Mouse (Mus musculus) heart, adult 2 months (tissue): ENCODE results near the gene Aplnr. TPM values are rescaled to one million over a fixed set of nuclear protein-coding genes. Genes with fewer than 3 reads are reported as not detected.

Experiments used
- DNase-seq, 2 experiments: peaks; one replicate each; pipeline ENCODE4 v3.0.0; 2021
- H3K27ac ChIP-seq: fragments of 200-600 bp; 2 replicates; pipeline ENCODE4 v1.8.1; 2022
- H3K27me3 ChIP-seq: fragments of 200-500 bp; 2 replicates; pipeline ENCODE4 v1.6.1; 2012; ENCODE audit warnings: mild to moderate bottlenecking, low read length, inconsistent platforms, mixed read lengths; ENCODE audit not compliant: control insufficient read depth, insufficient read depth
- H3K36me3 ChIP-seq: fragments of 200-500 bp; 2 replicates; pipeline ENCODE4 v1.6.1; 2012; ENCODE audit warnings: low read length, inconsistent platforms; ENCODE audit not compliant: control insufficient read depth, insufficient read depth
- H3K4me1 ChIP-seq: fragments of 200-500 bp; 2 replicates; pipeline ENCODE4 v1.6.1; 2011; ENCODE audit warnings: low read length; ENCODE audit not compliant: control insufficient read depth, insufficient read depth
- H3K4me3 ChIP-seq: fragments of 200-600 bp; 2 replicates; pipeline ENCODE4 v1.8.1; 2022
- H3K79me2 ChIP-seq: fragments of 200-500 bp; replicated peaks from 2 replicates; pipeline ENCODE4 v1.6.1; 2012; ENCODE audit warnings: mild to moderate bottlenecking, inconsistent platforms, low read length, moderate library complexity, mixed read lengths; ENCODE audit not compliant: control insufficient read depth, insufficient read depth
- H3K9ac ChIP-seq: fragments of 200-500 bp; 2 replicates; pipeline ENCODE4 v1.6.1; 2012; ENCODE audit warnings: low read depth, mild to moderate bottlenecking, control low read depth, inconsistent platforms, low read length, mixed read lengths
- CTCF ChIP-seq: fragments of 200-600 bp; IDR thresholded peaks from 2 replicates; pipeline ENCODE4 v1.8.1; 2022; ENCODE audit warnings: antibody characterized with exemption, mild to moderate bottlenecking, moderate library complexity
- EP300 ChIP-seq: fragments of 200-500 bp; IDR thresholded peaks from 2 replicates; pipeline ENCODE4 v1.6.1; 2011; ENCODE audit warnings: low read depth, low read length, control low read depth; ENCODE audit not compliant: insufficient read depth
- POLR2A ChIP-seq: fragments of 200-500 bp; IDR thresholded peaks from 2 replicates; pipeline ENCODE4 v1.6.1; 2011; ENCODE audit warnings: mild to moderate bottlenecking, low read depth, low read length, control low read depth; ENCODE audit not compliant: insufficient read depth
- WGBS: fragments of 180-500 bp; shearing (Covaris S2); methylation state at CpG from one replicate; pipeline ENCODE4 v1.1.7; 2018; 5-methylcytosine and 5-hydroxymethylcytosine counted together
- intact Hi-C: fragments of 180-260 bp; cut with DNase I; formaldehyde crosslinking; loops from one replicate; pipeline ENCODE4 v1.15.1; 2025
- long read RNA-seq: library from polyadenylated mRNA; stranded (forward); transcript quantifications from one replicate; pipeline ENCODE4 v2.0.0, GENCODE M21; 2021
- polyA plus RNA-seq: library from polyadenylated mRNA; depleted of rRNA; stranded (reverse); fragments of >200 nt; gene quantifications from 2 replicates; pipeline ENCODE4 v1.2.3, GENCODE M21; 2012; rRNA removed
- total RNA-seq, 2 experiments: library from RNA; stranded (reverse); gene quantifications; 2 replicates each; pipeline ENCODE4 v1.2.3; 2021

The Aplnr gene
- total RNA-seq (10 to 100 TPM; 20.5 to 21.4 TPM), polyA plus RNA-seq (35.3 and 76.1 TPM in 2 replicates)
- long read RNA-seq, transcript Aplnr-201 (1 exons, 3,699 nt): major isoform, 15 of 15 reads
- long read RNA-seq, partial matches to known transcripts: 0 of 15 reads
- long read RNA-seq, other reads (novel, unspliced or antisense): 0 of 15 reads

- peaks cover 3% of the 10 kb centered on the region for H3K36me3 ChIP-seq
- no peaks in the 10 kb centered on the region for H3K27me3 ChIP-seq
- 29% methylated on average over 4 of the region's 4 CpGs for WGBS
- H3K9ac ChIP-seq: peak within 1 kb of the TSS; percentile 63
- peak; percentile 62 to 70 for DNase-seq
- peak within 1 kb of the TSS; percentile 90 for H3K27ac ChIP-seq
- H3K4me1 ChIP-seq: peaks cover 13% of the 10 kb centered on the region
- intact Hi-C loops: loop anchor here (2.0 kb wide), 1 partner anchor 43 kb away; no protein-coding TSS in a partner anchor
- no peaks in the 10 kb centered on the region; the same call in 1 of the 2 replicates for H3K79me2 ChIP-seq
- peak within 1 kb of the TSS; percentile 57 for H3K4me3 ChIP-seq
- 0 out of 2 replicates have a peak, but pooled peaks have one; percentile 39 for TF ChIP-seq EP300
- TF ChIP-seq POLR2A: peak; percentile 98
- TF ChIP-seq CTCF: peak; percentile 35
Observed at GRCm38 (mm10) chr2:85136089-85136488, at the start of gene Aplnr. Aplnr (plus strand) TSS chr2:85136225.

- Histone ChIP-seq H3K27ac (no peak overlapping the region), H3K36me3 (no peaks in the 10 kb centered on the region), H3K79me2 (no peaks in the 10 kb centered on the region), H3K4me1 (no peaks in the 10 kb centered on the region; the same call in none of the 2 replicates), H3K27me3 (no peaks in the 10 kb centered on the region), H3K4me3 (no peak overlapping the region), H3K9ac (no peak overlapping the region)
- WGBS: 44% methylated on average over 11 of the region's 11 CpGs
- TF ChIP-seq POLR2A (no peak), EP300 (no peak), CTCF (no peak)
- intact Hi-C loops: no loop called here
- peak in 1 of 2 experiments; percentile 40 for DNase-seq
Observed at GRCm38 (mm10) chr2:85088716-85089646, 47.0 kb upstream of the Aplnr start.

- H3K79me2 ChIP-seq: no peaks in the 10 kb centered on the region
- WGBS: 96% methylated on average over 4 of the region's 4 CpGs
- no peak overlapping the region for H3K4me3 ChIP-seq
- intact Hi-C loops: no loop called here
- no peaks in the 10 kb centered on the region for H3K27me3 ChIP-seq
- H3K36me3 ChIP-seq: no peaks in the 10 kb centered on the region
- no peaks in the 10 kb centered on the region; the same call in none of the 2 replicates for H3K4me1 ChIP-seq
- TF ChIP-seq EP300 (no peak), POLR2A (no peak), CTCF (no peak)
- no peak overlapping the region for H3K27ac ChIP-seq
- H3K9ac ChIP-seq: no peak overlapping the region
- DNase-seq: no peak
Observed at GRCm38 (mm10) chr2:85091325-85091724, 44.7 kb upstream of the Aplnr start.

GRCm38 (mm10) chr2:85093376-85093775 is 42.6 kb upstream of the Aplnr start:
- Histone ChIP-seq H3K79me2 (no peaks in the 10 kb centered on the region), H3K27me3 (no peaks in the 10 kb centered on the region), H3K27ac (no peak overlapping the region), H3K4me3 (no peak overlapping the region), H3K36me3 (no peaks in the 10 kb centered on the region), H3K9ac (no peak overlapping the region), H3K4me1 (no peaks in the 10 kb centered on the region; the same call in none of the 2 replicates)
- TF ChIP-seq POLR2A (no peak), EP300 (no peak), CTCF (no peak)
- WGBS: 96% methylated on average over 1 of the region's 1 CpGs
- intact Hi-C loops: no loop called here
- DNase-seq: no peak

- Histone ChIP-seq H3K4me1 (no peaks in the 10 kb centered on the region; the same call in 1 of the 2 replicates), H3K36me3 (no peaks in the 10 kb centered on the region; the same call in 1 of the 2 replicates)
- 65% methylated on average over 5 of the region's 5 CpGs for WGBS
Observed at GRCm38 (mm10) chr2:85095906-85096305, 40.1 kb upstream of the Aplnr start.

GRCm38 (mm10) chr2:85098014-85098413 is 38.0 kb upstream of the Aplnr start:
- Histone ChIP-seq H3K27ac (peak overlapping the region; percentile 90), H3K4me1 (no peaks in the 10 kb centered on the region; the same call in 1 of the 2 replicates), H3K79me2 (no peaks in the 10 kb centered on the region), H3K9ac (no peak overlapping the region), H3K4me3 (no peak overlapping the region), H3K36me3 (no peaks in the 10 kb centered on the region; the same call in 1 of the 2 replicates), H3K27me3 (no peaks in the 10 kb centered on the region)
- intact Hi-C loops: loop anchor here (2.0 kb wide), 2 partner anchors 37 to 49 kb away; partner anchors contain the start of gene Tnks1bp1
- no peak for DNase-seq
- no peak for TF ChIP-seq POLR2A
- no peak for TF ChIP-seq EP300
- no peak for TF ChIP-seq CTCF
- 64% methylated on average over 2 of the region's 2 CpGs for WGBS

More at GRCm38 (mm10) chr2:85095906-85096305, 40.1 kb upstream of the Aplnr start:
- peak in 1 of 2 experiments; percentile 1 for DNase-seq
- no peaks in the 10 kb centered on the region for H3K79me2 ChIP-seq
- TF ChIP-seq POLR2A: no peak
- no peak for TF ChIP-seq CTCF
- TF ChIP-seq EP300: no peak
- no peak overlapping the region for H3K4me3 ChIP-seq
- no peak overlapping the region for H3K27ac ChIP-seq
- no peaks in the 10 kb centered on the region for H3K27me3 ChIP-seq
- H3K9ac ChIP-seq: no peak overlapping the region
- intact Hi-C loops: no loop called here
